Mouse (Mus musculus) heart, embryonic 11.5 days (tissue): ENCODE results near the gene Rapgef4. TPM values are rescaled to one million over a fixed set of nuclear protein-coding genes. Genes with fewer than 3 reads are reported as not detected.

ENCODE experiments used
- ATAC-seq: fragments of 200-750 bp; cut with Nextera tagmentation; replicated peaks from 2 replicates; pipeline ENCODE4 v1.8.0; 2017; ENCODE audit warnings: moderate library complexity; ENCODE audit not compliant: insufficient number of reproducible peaks, low FRiP score, low TSS enrichment
- H3K27ac ChIP-seq: fragments of 300-500 bp; sonication (generic); 2 replicates; pipeline ENCODE4 v1.5.1; 2014; ENCODE audit warnings: mild to moderate bottlenecking, low read depth, low read length
- H3K27me3 ChIP-seq: fragments of 300-500 bp; sonication (generic); 2 replicates; pipeline ENCODE4 v1.6.1; 2014; ENCODE audit warnings: mild to moderate bottlenecking, low read length, mixed read lengths; ENCODE audit not compliant: control insufficient read depth, insufficient read depth
- H3K36me3 ChIP-seq: fragments of 300-500 bp; sonication (generic); 2 replicates; pipeline ENCODE4 v1.6.1; 2014; ENCODE audit warnings: mild to moderate bottlenecking, low read length, moderate library complexity, mixed read lengths; ENCODE audit not compliant: control insufficient read depth, insufficient read depth
- H3K4me1 ChIP-seq: fragments of 300-500 bp; sonication (generic); 2 replicates; pipeline ENCODE4 v1.6.1; 2014; ENCODE audit warnings: low read length; ENCODE audit not compliant: control insufficient read depth, insufficient read depth
- H3K4me2 ChIP-seq: fragments of 300-500 bp; sonication (generic); 2 replicates; pipeline ENCODE4 v1.6.1; 2014; ENCODE audit warnings: mild to moderate bottlenecking, moderate library complexity
- H3K4me3 ChIP-seq: fragments of 300-500 bp; sonication (generic); 2 replicates; pipeline ENCODE4 v1.5.1; 2014; ENCODE audit warnings: low read depth, low read length
- H3K9ac ChIP-seq: fragments of 300-500 bp; sonication (generic); 2 replicates; pipeline ENCODE4 v1.6.1; 2014; ENCODE audit warnings: mild to moderate bottlenecking, low read depth, low read length, moderate library complexity
- H3K9me3 ChIP-seq: fragments of 300-500 bp; sonication (generic); replicated peaks from 2 replicates; pipeline ENCODE4 v1.6.1; 2016; ENCODE audit warnings: low read length; ENCODE audit not compliant: control insufficient read depth
- WGBS: fragments of 180-500 bp; shearing (Covaris S2); extraction: QIAGEN DNeasy Blood & Tissue Kit; methylation state at CpG from one replicate; pipeline ENCODE4 v1.1.7; 2014; ENCODE audit not compliant: insufficient replicate concordance; 5-methylcytosine and 5-hydroxymethylcytosine counted together
- polyA plus RNA-seq: library from polyadenylated mRNA; unstranded; fragments of >200 nt; fragmentation: Nextera tagmentation; extraction: Ambion mirVana; gene quantifications from 2 replicates; pipeline ENCODE4 v1.2.1, GENCODE M21; 2014

Gene Rapgef4
- polyA plus RNA-seq, 1 experiment from 2014 or later: 4.0 TPM

GRCm38 (mm10) chr2:72015366-72015765, 34.3 kb downstream of the Rapgef4 start:
- WGBS: 75% methylated on average over 8 of the region's 8 CpGs
- H3K27me3 ChIP-seq: no peaks in the 10 kb centered on the region

DNA sequence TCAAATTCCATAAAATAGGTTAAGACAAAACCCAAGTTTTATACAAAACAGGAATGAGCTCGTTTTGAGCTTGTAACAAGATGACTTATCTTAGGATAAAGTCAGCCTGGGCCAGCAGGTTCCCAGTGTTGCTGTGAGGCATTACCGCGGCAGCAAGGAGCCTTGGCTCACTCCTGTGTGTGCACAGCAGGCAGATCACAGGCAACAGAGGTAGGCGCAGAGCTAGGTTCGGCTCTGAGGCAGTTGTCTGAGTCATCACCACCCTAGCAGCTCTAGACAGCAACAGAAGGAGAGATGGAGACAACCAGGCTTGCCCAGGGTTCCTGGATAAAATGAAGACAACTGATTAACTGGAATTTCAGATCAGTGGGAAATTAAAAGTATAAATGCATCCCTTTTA, 35.0 kb downstream of the Rapgef4 start:
- Histone ChIP-seq H3K9me3 (no peaks in the 10 kb centered on the region), H3K9ac (no peak overlapping the region), H3K4me2 (no peak overlapping the region), H3K27me3 (no peaks in the 10 kb centered on the region), H3K4me3 (no peak overlapping the region), H3K36me3 (no peaks in the 10 kb centered on the region), H3K27ac (no peak overlapping the region), H3K4me1 (no peaks in the 10 kb centered on the region)
- ATAC-seq: no peak
- WGBS: 39% methylated on average over 5 of the region's 5 CpGs

More at GRCm38 (mm10) chr2:72015366-72015765, 34.3 kb downstream of the Rapgef4 start:
- no peak for ATAC-seq
- Histone ChIP-seq H3K36me3 (no peaks in the 10 kb centered on the region), H3K9ac (no peak overlapping the region), H3K9me3 (no peaks in the 10 kb centered on the region), H3K4me3 (no peak overlapping the region), H3K4me1 (no peaks in the 10 kb centered on the region), H3K27ac (no peak overlapping the region), H3K4me2 (no peak overlapping the region)

DNA sequence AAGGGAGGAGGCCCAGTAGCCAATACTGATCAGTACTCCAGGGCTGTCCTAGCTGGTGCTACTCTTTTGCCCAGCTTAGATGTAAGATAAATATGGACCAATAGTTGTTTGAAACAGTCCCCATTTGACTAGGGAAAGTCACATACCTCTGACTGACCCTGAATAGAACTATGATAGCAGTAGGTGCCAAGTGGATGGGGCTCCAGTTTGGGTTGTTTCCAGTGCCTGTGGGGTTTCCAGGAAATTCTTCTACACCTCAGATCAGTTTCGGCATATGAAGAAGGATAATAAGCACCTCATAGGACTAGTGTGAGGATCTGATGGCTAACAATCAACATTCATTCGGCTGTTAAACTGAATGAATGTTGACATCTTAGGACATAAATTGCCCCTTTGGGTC, 36.1 kb downstream of the Rapgef4 start:
- no peak overlapping the region for H3K4me2 ChIP-seq

GRCm38 (mm10) chr2:72018736-72019135, 37.7 kb downstream of the Rapgef4 start:
- Histone ChIP-seq H3K4me1 (no peaks in the 10 kb centered on the region), H3K9me3 (no peaks in the 10 kb centered on the region), H3K27ac (no peak overlapping the region), H3K36me3 (no peaks in the 10 kb centered on the region), H3K9ac (no peak overlapping the region), H3K27me3 (no peaks in the 10 kb centered on the region), H3K4me2 (no peak overlapping the region), H3K4me3 (no peak overlapping the region)
- WGBS: 73% methylated on average over 1 of the region's 1 CpGs
- ATAC-seq: no peak

More for the DNA sequence above, 36.1 kb downstream of the Rapgef4 start:
- H3K9me3 ChIP-seq: no peaks in the 10 kb centered on the region
- no peak overlapping the region for H3K27ac ChIP-seq
- H3K9ac ChIP-seq: no peak overlapping the region
- no peaks in the 10 kb centered on the region for H3K36me3 ChIP-seq
- H3K4me1 ChIP-seq: no peaks in the 10 kb centered on the region
- 80% methylated on average over 2 of the region's 2 CpGs for WGBS
- H3K27me3 ChIP-seq: no peaks in the 10 kb centered on the region
- ATAC-seq: no peak
- no peak overlapping the region for H3K4me3 ChIP-seq

GRCm38 (mm10) chr2:72020755-72021154, 39.7 kb downstream of the Rapgef4 start:
- 89% methylated on average over 15 of the region's 15 CpGs for WGBS
- Histone ChIP-seq H3K36me3 (no peaks in the 10 kb centered on the region), H3K9ac (no peak overlapping the region), H3K27me3 (no peaks in the 10 kb centered on the region), H3K4me3 (no peak overlapping the region), H3K9me3 (no peaks in the 10 kb centered on the region), H3K4me2 (no peak overlapping the region), H3K4me1 (no peaks in the 10 kb centered on the region), H3K27ac (no peak overlapping the region)
- ATAC-seq: no peak

DNA sequence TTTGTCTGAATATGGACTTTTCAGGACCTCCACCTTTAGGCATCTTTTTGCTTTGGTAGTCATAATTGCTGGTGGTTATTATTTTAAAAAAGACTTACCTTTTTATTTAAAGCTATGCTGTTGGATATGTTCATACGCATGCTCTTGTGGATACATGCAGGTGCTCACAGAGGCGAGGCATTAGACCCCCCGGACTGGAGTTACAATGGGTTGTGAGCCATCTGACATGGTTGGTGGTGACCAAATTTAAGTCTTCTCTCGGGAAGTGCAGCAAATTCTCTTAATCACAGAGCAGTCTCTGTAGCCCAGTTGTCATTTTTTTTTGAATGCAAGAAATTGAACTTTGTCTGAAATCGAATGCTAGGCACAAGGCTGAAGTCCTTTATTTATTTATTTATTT, 40.4 kb downstream of the Rapgef4 start:
- H3K27ac ChIP-seq: no peak overlapping the region
- H3K4me1 ChIP-seq: no peaks in the 10 kb centered on the region
- no peak overlapping the region for H3K4me3 ChIP-seq
- no peaks in the 10 kb centered on the region for H3K9me3 ChIP-seq
- H3K9ac ChIP-seq: no peak overlapping the region
- H3K4me2 ChIP-seq: no peak overlapping the region
- H3K27me3 ChIP-seq: no peaks in the 10 kb centered on the region
- no peak for ATAC-seq
- no peaks in the 10 kb centered on the region for H3K36me3 ChIP-seq
- WGBS: 88% methylated on average over 5 of the region's 5 CpGs

DNA sequence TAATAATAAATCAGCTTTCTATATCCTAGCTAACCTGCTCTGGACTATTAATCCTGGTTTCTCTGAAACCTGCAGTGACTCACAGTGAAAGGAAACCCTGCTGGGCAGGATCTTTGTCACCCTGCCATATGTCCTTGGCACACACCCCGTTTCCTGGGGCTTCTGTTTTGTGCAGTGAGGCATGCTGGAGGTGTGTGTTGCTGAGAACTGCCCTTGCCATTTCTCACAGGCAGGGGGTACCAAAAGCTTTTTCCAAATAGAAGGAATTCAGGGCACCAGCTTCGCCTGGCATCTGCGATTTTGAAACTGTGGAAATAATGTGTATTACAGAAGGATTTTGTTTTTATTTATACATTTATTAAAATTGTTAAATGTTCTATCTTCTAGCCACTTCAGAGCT, 40.8 kb downstream of the Rapgef4 start:
- H3K4me1 ChIP-seq: no peaks in the 10 kb centered on the region
- no peak overlapping the region for H3K27ac ChIP-seq
- H3K9ac ChIP-seq: no peak overlapping the region
- no peak for ATAC-seq
- no peak overlapping the region for H3K4me3 ChIP-seq
- WGBS: 72% methylated on average over 3 of the region's 3 CpGs
- H3K9me3 ChIP-seq: no peaks in the 10 kb centered on the region
- H3K27me3 ChIP-seq: no peaks in the 10 kb centered on the region
- no peaks in the 10 kb centered on the region for H3K36me3 ChIP-seq
- no peak overlapping the region for H3K4me2 ChIP-seq

DNA sequence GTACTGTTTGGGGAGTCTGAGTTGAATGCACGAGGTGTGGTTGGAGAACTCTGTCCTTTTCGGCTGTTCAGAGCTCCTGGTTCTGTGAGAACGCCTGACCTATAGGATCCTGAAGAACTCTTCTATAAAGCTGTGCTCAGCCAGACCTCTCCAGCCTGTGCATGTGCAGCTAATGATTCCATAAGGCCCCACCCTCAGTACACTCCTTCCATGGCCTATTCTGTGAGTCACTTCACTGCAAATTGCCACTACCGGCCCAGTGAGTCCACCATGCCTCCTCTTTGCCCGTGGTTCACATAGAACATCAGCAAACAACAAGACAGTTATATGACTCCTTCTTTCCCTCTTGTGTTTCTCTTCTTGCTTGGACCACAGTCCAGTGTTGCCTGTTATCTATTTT, 42.8 kb downstream of the Rapgef4 start:
- H3K27ac ChIP-seq: no peak overlapping the region
- H3K4me2 ChIP-seq: no peak overlapping the region
- no peaks in the 10 kb centered on the region for H3K27me3 ChIP-seq
- H3K9ac ChIP-seq: no peak overlapping the region
- ATAC-seq: no peak
- H3K4me1 ChIP-seq: no peaks in the 10 kb centered on the region
- no peaks in the 10 kb centered on the region for H3K36me3 ChIP-seq
- H3K9me3 ChIP-seq: no peaks in the 10 kb centered on the region
- no peak overlapping the region for H3K4me3 ChIP-seq
- WGBS: 87% methylated on average over 5 of the region's 5 CpGs

- no peak for ATAC-seq
- Histone ChIP-seq H3K9me3 (no peaks in the 10 kb centered on the region), H3K4me3 (no peak overlapping the region), H3K4me1 (no peaks in the 10 kb centered on the region), H3K27ac (no peak overlapping the region), H3K27me3 (no peaks in the 10 kb centered on the region), H3K36me3 (no peaks in the 10 kb centered on the region), H3K4me2 (no peak overlapping the region), H3K9ac (no peak overlapping the region)
- WGBS: 86% methylated on average over 5 of the region's 5 CpGs
These were observed 44.6 kb downstream of the Rapgef4 start for GRCm38 (mm10) chr2:72025660-72026059.
